Mouse (Mus musculus) embryonic fibroblast, embryonic 13.5 days (primary cell): ENCODE data around the gene Car12. TPM values are rescaled to one million over a fixed set of nuclear protein-coding genes. Genes with fewer than 3 reads are reported as not detected.

Experiments used
- H3K27ac ChIP-seq: 2 replicates; pipeline ENCODE4 v1.5.1; 2012; ENCODE audit warnings: low read length, control low read depth, inconsistent platforms; ENCODE audit not compliant: insufficient read depth
- H3K4me1 ChIP-seq: 2 replicates; pipeline ENCODE4 v1.6.1; 2011; ENCODE audit warnings: low read length; ENCODE audit not compliant: control insufficient read depth, insufficient read depth
- H3K4me3 ChIP-seq: 2 replicates; pipeline ENCODE4 v1.5.1; 2011; ENCODE audit warnings: mild to moderate bottlenecking, control low read depth, low read length; ENCODE audit not compliant: insufficient read depth
- CTCF ChIP-seq: IDR thresholded peaks from 2 replicates; pipeline ENCODE4 v1.5.1; 2011; ENCODE audit warnings: mild to moderate bottlenecking, control low read depth, low read length, moderate library complexity, borderline replicate concordance; ENCODE audit not compliant: insufficient read depth
- POLR2A ChIP-seq: IDR thresholded peaks from 2 replicates; pipeline ENCODE4 v1.6.1; 2011; ENCODE audit warnings: low read depth, mild to moderate bottlenecking, control low read depth, low read length, moderate library complexity
- polyA plus RNA-seq: library from polyadenylated mRNA; stranded (reverse); fragments of >200 nt; gene quantifications from 2 replicates; pipeline ENCODE4 v1.2.4, GENCODE M21; 2011; ENCODE audit warnings: low read depth; ENCODE audit not compliant: missing spikeins, insufficient read length

Car12 gene
- 5.3 and 8.5 TPM in 2 replicates for polyA plus RNA-seq

GRCm38 (mm10) chr9:66713135-66714021 lies at the start of gene Car12:
Gene Car12, plus strand, starts transcription at chr9:66713686.
- peak within 1 kb of the TSS; percentile 18 for H3K4me3 ChIP-seq
- no peak within 1 kb of the TSS for H3K27ac ChIP-seq
- peak; percentile 56 for TF ChIP-seq POLR2A
- no peak for TF ChIP-seq CTCF
- peaks cover 6% of the 10 kb centered on the region; the same call in 1 of the 2 replicates for H3K4me1 ChIP-seq

- no peak overlapping the region for H3K27ac ChIP-seq
- H3K4me3 ChIP-seq = no peak overlapping the region
- 0 out of 2 replicates have a peak, but pooled peaks cover 3% of the 10 kb centered on the region for H3K4me1 ChIP-seq
- TF ChIP-seq CTCF (no peak), POLR2A (no peak)
These were observed 49.7 kb upstream of the Car12 start for GRCm38 (mm10) chr9:66663764-66664163.

DNA sequence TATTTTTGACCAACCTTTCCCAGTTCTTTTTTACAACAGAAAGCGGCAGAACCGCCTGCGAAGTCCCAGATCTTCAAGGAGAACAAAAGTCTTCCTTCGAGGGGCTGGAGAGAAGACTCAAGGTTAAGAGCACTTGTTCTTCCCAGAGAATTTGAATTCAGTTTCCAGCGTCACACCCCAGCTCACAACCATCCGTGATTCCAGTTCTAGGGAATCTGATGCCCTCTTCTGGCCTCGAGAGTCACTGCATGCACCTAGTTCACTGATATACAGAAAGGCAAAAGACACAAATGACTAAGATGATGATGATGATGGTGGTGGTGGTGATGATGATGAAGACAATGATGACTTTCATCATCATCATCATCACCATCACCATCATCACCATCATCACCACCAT lies 48.9 kb upstream of the Car12 start:
- H3K4me1 ChIP-seq = 0 out of 2 replicates have a peak, but pooled peaks cover 4% of the 10 kb centered on the region
- TF ChIP-seq CTCF (no peak), POLR2A (no peak)
- H3K4me3 ChIP-seq = no peak overlapping the region
- H3K27ac ChIP-seq = no peak overlapping the region

- Histone ChIP-seq H3K4me3 (no peak overlapping the region), H3K27ac (no peak overlapping the region), H3K4me1 (0 out of 2 replicates have a peak, but pooled peaks cover 6% of the 10 kb centered on the region)
- TF ChIP-seq CTCF = no peak
- no peak for TF ChIP-seq POLR2A
These were observed 47.3 kb upstream of the Car12 start for GRCm38 (mm10) chr9:66666153-66666552.

- no peak for TF ChIP-seq CTCF
- TF ChIP-seq POLR2A = no peak
- Histone ChIP-seq H3K4me1 (0 out of 2 replicates have a peak, but pooled peaks cover 6% of the 10 kb centered on the region), H3K27ac (no peak overlapping the region), H3K4me3 (no peak overlapping the region)
These were observed 46.4 kb upstream of the Car12 start for GRCm38 (mm10) chr9:66667046-66667445.

- Histone ChIP-seq H3K4me3 (no peak overlapping the region), H3K27ac (no peak overlapping the region), H3K4me1 (0 out of 2 replicates have a peak, but pooled peaks cover 6% of the 10 kb centered on the region)
- TF ChIP-seq CTCF = no peak
- no peak for TF ChIP-seq POLR2A
These were observed 45.6 kb upstream of the Car12 start for GRCm38 (mm10) chr9:66667868-66668267.

GRCm38 (mm10) chr9:66669561-66670078 lies 43.9 kb upstream of the Car12 start:
- H3K4me3 ChIP-seq = no peak overlapping the region
- peaks cover 17% of the 10 kb centered on the region for H3K4me1 ChIP-seq
- TF ChIP-seq CTCF (no peak), POLR2A (no peak)
- no peak overlapping the region for H3K27ac ChIP-seq

DNA sequence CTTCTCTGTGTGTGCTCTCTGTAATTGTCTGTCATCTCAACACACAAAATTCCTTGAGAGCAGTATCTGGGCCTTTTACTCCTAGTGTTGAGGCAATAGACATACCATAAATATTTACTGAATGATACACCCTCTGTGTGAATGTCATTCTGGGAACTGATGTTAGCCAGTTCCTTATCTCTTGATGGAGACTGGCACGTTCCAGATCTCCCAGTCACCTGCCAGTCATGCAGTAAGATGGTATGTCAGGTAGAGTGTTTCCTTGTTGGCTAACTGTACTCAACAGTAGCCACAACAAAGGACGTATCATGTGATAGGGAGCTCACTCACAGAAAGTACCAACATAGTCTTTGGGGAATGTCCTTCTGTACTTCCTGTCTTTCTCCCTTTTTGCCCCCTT lies 39.7 kb upstream of the Car12 start:
- TF ChIP-seq POLR2A = no peak
- TF ChIP-seq CTCF = no peak
- no peak overlapping the region for H3K27ac ChIP-seq
- H3K4me1 ChIP-seq = peaks cover 14% of the 10 kb centered on the region
- no peak overlapping the region for H3K4me3 ChIP-seq

DNA sequence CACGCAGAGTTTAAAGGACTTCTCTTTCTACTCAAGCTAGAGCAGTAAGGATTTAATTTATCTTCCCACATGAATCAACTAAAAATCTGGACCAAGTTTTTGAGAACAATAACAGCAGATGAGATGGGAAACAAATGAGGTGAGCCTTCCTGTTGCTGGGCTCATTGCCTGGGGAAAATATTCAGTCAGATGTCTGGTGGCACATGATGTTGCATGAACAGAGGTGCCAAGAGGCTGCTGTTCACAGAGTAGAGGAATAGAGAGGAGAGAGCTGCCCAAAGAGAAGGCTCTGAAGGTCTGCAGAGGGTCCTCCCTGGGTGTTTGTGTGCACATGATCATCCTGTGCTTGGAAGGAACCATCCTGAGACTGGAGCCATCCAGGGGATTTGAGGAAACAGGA lies 37.9 kb upstream of the Car12 start:
- H3K27ac ChIP-seq = no peak overlapping the region
- H3K4me1 ChIP-seq = peaks cover 11% of the 10 kb centered on the region
- TF ChIP-seq POLR2A (no peak), CTCF (no peak)
- H3K4me3 ChIP-seq = no peak overlapping the region

DNA sequence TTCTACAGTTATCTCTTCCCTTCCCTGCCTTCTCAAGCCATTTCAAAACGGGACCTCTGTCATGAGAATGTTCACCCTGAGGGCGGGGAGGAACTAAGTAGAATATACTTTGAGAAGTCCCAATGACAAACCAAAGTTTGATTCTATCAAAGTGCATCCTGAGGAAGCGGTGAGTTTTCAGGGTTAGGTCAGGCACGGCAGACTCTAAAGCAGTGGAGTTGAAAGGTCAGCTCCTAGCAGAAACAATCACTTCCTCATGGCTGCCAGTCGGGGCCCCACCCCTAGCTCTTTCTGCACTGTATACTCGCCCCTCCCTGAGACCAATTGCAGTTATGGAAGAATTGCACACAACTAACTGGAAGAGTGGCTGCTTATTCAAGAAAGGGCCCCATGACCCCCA lies 33.4 kb upstream of the Car12 start:
- no peak for TF ChIP-seq CTCF
- no peak for TF ChIP-seq POLR2A
- Histone ChIP-seq H3K4me3 (no peak overlapping the region), H3K4me1 (no peaks in the 10 kb centered on the region), H3K27ac (no peak overlapping the region)
